Mouse (Mus musculus) WW6 (cell line): Measurements from ENCODE around the gene Washc4.
A peak's percentile ranks its signal among the peaks of the same experiment; 100 is the strongest.

Experiments used
- DNase-seq: peaks from one replicate; pipeline ENCODE4 v3.0.0-alpha.2; 2013; ENCODE audit warnings: low read depth, low spot score

Gene Washc4

DNA sequence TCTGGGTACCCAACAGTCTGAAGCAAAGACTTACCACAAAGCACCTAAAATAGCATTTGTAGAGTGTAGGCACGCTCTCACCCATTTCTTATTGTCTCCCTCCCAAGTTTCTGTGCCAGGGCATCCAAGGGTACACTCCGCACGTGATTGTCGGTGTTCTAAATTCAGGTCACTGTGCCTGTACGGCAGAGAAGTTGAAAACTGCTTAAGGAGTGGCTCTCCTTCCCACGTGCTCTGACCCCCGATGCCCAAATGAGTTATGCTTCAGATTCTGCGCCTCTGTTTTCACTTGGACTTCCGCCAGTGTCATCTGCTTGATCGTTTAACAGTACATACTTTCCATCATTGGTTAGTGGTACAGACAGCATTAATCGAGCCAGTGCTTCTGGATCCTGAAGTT lies 57.1 kb downstream of the Washc4 start:
- no peak for DNase-seq

DNA sequence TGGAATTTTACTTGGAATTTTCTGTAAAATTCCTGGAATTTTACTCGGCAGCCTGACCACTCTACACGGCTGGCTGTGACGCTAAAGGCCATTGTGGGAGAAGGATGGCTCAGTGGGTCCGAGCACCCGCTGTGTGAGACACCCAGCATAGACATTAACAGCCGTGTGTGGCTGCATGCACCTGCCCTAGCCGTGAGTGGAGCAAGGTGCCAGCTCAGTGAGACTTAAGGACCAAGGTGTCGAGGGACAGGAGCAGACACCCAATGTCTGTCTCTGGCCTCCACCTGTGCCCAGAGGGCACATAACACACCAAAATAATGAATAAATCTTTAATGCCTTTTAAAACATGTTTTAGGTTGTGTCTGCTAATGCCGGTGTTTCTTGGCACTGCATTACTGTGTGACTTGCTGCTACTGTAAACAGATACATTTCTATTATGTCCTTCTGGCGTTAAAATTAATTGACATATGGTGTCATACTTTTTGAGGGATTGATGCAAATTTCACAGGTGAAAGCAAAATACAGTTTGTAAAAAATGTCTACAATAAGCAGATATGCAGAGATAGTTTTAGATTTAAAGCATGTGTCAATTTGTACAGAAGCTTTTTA lies 60.5 kb downstream of the Washc4 start:
- DNase-seq = no peak

DNA sequence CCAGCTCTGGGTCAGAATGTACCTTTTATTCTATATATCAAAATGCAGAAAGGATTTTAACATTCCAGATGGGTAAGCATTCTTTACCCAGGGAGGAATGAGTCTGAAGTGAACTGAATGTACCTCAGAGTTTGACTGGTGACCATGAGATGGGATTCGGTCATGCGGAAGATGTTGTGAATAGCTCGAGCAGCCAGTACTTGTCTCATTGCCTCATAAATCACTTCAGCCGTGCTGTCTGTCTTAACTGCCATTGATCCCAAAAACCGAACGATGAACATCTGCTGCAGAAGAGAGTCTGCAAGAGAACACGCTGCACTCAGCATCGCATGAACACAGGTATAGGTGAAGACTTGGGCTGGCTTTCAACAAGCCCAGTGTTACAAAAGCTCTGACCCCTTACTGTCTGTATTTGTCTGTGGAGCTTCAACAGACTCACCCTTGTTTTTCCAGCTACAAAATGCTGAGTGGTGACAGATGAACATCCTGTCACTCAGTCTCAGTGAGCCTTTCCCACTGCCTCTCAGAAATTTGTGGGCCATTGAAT lies 62.2 kb downstream of the Washc4 start:
- DNase-seq = no peak

DNA sequence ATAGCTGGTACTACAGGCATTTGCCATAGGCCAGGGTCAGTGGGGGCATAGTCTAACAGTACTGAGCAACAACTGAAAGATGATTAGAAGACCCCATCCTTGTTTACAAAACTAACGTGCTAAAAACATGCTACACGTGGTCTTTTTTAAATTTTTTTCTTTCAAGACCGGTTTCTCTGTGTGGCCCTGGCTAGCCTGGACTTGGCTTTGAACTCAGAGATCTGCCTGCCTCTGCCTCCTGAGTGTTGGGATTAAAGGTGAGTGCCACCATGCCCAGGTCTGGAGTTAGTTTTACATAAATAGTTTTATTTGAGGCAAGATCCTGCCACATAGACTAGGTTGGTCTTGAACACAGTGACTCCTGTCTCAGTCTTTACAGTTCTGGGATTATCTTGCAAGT lies 63.6 kb downstream of the Washc4 start:
- no peak for DNase-seq

DNA sequence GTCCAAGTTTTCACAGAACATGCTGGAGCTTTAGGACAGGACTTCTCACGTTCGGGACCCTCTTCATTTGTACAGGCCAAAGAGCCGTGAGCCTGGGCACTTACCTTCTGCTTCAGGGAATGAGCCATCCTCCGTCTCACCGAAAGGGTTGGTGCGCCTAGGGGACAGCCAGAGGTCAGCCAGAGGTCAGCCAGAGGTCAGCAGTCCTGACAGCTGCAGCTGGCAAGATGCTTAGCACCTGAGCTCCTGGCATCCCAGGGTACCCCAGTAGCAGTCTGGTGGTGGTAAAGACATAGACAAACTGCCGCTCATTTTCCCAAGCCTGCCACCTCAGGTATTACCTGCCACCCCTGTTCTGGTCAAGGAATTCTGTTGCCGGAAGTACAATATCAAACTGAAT lies 65.0 kb downstream of the Washc4 start:
- DNase-seq = no peak

DNA sequence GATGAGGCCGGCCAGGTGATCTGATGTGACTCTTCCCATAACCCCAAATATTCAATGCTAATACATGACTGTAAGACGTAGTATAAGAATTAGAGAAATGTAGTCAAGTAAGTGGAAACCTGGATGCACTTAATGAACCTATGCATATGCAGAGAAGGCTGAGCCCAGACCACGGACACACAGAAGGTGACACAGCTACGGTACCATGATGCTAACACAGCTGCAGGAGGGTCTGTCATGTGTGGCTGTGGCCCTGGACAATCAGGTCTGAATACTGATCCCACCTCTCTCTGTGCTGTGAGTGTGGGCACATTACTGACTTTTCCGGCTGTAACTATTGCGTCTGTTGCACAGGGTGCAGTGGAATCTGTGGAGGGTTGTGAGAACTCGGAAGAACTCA lies 67.0 kb downstream of the Washc4 start:
- no peak for DNase-seq

DNA sequence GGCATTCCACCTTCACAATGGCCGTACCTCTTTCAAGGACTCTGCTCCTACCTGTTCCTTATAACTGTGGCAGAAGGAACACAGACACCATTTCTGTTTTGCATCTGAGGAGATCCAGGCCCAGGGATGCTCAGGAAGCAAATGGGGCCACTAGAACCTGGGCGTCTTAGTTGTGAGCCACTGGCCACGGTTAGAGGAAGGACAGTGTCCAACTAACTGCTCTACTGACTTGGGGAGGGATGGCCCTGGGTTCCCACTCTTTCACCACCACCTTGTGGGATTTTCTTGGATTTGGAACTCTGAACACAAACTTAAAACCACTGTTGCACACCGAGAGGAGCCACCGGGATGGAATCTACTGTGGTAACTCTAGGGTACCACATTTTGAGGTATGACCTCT lies 68.3 kb downstream of the Washc4 start:
- DNase-seq = no peak

DNA sequence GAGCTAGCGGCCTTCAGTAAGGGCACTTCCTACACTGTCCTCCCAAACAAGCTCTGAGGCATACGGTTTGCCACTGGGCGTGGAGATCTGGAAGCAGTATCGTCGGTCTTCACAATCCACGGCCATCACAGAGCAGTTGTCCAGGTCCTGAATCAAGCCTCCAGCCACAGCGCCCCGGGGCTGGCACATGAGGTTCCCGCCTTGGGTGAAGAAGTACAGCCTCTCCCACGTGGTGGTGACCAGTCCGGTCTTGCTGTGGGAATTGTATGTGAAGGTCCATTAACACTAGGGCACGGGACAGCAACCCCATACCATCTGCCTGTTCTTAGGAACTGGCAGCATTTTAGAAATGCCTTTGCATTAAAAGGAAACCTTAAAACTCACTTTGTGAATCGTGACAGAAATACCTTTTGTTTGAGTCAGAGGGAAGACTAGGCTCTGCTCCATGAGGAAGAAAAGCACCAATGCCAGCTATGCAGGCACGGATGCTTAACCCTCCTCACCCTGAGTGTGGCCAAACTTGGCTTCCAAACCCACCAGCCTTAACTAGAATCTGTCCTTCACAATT lies 69.2 kb downstream of the Washc4 start:
- no peak for DNase-seq

DNA sequence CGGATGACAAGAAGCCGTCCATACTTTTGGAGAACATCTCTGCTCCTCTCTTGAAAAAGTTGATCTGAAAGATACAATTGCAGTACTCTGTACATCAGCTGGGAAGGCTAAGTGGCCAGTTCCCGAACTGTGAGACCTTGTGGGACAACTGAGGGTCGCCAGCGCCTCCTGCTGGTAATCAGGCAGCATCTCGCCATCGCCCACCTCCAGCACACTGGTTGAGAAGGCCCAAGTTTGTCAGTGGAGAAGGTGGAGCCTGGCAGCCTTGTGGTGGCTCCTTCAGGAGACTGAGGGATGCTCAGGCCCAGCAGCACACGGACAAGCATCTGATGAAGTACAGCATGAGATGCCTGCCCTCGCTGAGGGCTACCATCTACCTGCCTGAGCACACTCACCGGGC lies 73.8 kb downstream of the Washc4 start:
- DNase-seq = peak; percentile 36

DNA sequence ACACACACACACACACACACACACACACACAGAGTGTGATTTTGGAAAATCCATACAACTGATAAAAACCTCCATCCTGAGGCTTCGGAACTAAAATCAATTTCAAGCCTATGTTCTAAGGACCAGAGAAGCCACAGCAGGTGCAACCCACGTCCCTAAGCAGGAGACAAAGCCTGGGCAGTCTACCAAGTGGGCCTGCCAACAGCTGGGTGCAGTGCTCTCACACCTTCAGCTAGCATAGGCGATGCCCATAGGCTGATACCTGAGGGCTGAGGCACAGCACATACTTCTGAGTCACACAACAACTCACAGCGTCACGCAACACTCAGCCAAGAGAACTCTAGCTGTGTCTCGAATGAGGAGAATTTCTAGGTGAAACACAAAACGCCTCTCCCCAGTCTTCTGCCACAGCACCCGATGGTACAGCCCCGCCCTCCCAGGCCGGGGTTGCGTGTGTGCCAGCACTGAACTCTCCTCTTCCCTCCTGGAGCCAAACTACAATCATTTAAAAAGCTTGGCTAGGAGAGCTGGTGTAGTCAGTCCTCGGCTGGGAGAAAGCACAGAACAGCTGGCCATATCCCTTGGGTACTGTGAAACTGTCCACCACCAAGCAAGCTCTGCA lies 75.4 kb downstream of the Washc4 start:
- no peak for DNase-seq

DNA sequence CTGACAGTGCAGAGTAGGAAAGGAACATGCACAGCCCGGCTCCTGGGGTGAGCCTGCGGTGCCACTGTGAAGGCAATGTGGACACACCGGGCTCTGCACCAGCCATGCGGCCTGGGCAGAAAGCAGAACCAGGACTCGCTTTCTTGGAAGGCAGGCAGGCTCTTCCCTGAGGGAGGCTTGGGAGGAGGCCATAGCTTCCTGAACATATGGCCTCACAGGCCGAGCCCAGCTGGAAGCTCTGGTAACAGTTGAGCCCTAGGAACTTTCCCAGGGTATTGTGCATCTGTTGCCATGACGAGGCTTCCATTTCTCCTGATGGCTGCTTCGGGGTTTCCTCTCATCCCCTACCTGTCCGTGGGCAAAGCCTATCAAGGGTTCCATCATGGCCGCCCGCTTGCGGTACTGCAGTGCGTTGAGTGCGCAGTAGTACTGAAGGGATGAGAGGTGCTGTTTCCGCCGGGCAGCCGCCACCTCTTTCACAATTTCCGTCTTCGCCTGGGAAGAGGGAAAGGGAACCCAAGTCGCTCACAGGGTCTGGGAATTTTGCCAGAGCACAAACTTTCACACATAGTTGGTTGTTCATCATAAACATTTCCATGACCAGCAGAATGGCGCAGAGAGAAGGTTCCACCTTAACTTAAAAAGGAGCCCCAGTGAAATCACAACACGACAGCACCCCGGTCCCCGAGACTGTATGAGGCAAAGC lies 77.0 kb downstream of the Washc4 start:
- DNase-seq = no peak

DNA sequence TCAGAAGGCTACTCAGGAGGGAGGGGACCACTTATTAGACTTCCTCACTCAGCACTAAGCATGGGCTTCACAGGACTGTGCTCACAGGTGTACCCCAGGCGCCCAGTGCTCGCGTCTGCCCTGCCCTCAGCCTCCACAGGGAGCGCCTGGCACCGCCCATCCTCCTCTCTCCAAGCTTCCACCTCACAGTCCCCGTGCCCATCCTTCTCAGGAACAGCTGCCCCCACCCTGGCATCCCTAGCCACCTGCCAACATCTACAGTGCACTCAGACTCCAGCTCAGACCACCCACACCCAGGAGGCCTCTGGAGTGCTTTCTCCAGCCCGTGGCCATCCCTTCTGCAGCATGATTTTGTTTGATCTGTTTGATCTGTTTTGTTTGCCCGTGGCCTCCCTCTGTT lies 80.5 kb downstream of the Washc4 start:
- no peak for DNase-seq

DNA sequence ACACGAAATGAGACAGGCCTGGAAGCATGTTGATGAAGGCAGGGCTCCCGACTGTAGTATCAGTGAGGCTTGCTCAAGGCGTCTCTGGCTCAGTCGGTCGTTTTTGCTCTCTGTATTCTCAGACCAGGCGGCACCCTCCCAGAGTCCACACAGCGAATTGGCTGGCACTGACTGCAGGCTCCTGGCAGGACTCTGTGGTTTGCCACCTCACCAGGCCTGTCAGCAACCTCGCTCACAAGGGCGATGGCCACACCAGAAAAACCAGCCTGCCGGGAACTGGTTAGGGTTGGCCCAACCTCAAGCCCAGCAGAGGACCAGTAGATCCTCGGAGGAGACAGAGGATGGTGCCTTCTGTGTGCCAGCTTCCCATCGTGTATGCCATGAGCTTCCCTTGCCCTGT lies 81.3 kb downstream of the Washc4 start:
- no peak for DNase-seq

DNA sequence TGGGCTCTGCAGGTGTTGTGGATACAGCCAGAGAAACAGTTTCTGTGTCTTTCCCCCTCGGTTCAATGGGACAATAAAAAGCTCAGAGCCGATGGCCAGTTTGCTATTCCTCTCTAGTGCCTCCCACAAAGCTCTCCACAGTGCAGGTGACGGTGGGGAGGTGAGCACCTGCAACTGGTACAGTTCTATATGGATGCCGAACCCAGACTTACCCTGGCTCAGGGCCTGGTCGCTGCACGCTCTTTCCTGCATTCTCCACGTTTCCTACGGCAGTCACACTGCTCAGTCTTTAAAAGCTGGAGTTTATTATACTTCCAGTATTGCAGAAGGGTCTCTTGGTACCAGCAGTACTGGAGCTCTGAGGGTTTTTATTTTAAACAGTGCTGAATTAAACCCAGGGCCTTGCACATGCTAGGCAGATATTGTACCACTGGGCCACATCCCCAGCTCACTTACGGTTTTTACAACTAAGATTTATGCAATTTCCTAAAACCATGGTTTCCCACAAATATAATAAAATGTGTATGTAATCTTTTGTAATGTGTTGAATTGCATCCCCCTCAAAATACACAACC lies 83.6 kb downstream of the Washc4 start:
- DNase-seq = no peak

DNA sequence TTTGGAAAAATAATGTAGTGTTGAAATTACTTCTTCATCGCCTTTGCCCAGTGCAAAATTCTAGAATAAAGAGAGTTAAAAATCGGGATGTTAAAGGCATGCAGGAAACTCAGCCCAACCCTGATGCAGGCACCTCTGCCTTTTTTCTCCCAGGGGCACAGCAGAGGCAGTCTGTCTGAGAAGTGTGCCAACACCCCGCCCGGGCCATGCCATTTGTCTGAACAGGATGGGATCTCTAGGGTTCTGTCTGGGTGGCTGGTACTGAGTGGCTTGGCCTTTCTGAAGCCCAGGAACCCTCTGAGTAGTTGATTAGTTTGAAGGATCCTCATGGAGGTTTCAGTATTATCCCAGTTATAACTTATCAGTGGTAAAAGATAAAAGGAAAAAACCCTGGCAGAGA lies 84.7 kb downstream of the Washc4 start:
- no peak for DNase-seq

DNA sequence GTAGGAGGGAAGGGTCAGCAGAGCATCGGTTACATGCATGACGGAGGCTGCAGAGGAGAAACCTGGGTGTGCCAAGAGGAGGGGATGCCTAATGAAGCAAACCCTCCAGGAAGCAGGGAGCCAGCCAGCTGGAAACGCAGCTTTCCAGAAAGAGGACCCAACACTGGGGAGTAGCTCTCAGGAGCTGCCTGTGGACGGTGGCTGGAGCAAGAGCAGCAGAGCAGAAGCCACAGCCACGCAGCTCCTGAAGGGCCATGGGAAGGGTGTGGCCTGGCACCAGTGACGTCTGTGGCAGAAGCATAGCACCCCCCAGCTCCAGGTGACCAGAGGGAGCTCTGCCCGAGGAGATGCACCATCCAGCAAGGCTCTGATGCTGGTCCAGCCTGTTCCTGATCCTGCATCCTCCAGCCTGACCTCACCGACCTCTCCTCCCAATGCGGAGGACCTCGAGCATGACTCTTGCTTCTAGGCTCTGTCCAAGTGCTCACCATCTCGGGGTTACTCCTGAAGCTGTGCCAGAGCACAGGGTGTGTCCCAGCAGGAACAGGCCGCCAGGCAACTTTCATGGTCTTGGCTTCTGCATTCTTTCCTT lies 85.7 kb downstream of the Washc4 start:
- no peak for DNase-seq

DNA sequence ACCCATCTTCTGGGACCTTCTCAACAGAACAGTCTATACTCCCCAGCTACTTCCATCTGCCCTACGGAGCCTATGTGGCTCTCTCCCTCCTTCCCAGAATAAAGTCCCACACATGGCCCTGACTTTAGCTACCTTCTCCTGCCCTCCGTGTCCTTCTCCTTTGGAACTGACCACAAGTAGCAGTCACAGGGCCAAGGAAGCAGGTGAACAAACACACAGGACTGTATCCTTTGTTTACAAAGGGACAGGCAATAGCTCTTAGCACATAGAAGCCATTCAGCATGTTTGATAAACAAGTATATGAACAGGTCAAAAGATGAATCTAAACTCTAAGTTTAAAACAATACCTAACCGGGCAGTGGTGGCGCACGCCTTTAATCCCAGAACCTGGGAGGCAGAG lies 86.3 kb downstream of the Washc4 start:
- no peak for DNase-seq

DNA sequence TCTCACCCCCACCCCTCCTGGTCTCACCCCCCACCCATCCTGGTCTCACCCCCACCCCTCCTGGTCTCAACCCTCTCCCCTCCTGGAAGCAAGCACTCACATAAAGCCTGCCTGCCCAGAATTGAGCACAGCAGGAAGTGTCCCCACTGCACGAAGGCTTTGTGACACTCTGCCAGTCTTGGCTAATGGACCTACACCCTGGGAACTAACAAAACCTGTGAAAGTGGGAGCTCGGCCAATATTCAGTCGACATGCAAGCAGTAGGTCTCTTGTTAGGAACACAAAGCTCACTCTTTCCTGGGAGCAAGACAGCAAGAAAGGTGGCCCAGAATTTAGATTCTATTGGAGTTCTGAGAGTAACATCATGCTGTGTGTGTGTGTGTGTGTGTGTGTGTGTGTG lies 87.3 kb downstream of the Washc4 start:
- no peak for DNase-seq

DNA sequence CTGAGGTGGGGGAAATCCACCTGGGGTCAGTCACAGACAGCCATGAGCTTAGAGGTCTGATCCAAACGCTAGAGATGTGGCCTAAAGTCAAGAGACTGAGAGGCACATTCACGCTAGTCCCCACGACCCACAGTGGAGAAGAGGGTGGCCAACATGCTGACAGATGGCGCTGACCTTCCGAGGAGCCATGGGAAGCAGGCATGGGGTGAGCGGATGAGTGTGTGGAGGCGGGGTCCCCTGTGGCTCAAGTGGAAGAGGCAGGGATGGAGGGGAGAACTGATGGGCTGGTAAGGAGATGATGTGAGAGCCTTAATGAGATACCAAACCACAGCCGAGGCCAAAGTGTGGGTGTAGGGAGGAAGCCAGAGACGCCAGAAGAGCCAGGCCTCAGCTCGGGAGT lies 88.2 kb downstream of the Washc4 start:
- DNase-seq = no peak

DNA sequence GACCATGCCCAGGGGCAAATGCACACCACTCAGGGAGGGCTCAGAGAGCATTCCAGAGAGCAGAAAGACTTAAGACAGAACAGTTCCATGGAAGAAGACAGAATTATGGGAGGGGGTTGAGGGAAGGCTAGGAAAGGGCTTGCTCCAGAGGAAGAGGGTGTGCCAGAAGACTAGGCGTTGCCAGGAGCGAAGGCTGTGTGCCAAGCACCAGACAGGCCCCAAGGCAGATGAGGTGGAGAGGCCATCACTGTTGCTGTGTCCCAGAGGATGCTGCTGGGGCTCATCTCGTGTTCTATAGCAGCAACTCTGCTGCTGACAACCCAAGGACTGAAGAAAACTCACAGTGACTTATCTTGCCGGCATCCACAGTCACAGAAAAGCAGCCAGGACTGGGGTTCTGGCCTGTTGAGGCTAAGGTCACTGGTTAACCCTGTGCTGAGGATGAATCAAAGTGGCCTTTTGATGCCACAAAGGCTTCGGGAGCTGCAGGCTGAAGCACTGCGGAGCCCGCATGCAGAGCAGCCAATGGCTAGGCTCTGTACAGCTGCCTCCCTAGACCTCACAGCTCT lies 89.3 kb downstream of the Washc4 start:
- no peak for DNase-seq

DNA sequence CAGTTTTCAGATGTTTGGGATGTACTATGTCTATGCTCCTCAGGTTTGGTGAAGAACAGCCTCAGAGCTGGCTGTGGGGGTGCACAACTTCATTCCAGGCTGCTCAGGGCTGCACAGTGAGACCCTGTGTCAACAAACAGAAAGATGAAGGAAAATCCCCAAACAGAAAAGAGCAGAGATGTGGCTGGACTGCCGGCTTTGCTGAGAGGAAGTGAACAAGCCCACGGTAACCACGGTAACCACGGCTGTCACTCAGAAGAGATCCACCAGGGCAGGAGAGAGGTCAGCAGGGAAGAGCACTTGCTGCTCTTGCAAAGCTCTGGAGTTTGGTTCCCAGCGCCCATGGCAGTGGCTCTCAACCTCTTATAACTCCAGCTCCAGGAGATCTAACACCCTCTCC lies 90.9 kb downstream of the Washc4 start:
- DNase-seq = no peak

DNA sequence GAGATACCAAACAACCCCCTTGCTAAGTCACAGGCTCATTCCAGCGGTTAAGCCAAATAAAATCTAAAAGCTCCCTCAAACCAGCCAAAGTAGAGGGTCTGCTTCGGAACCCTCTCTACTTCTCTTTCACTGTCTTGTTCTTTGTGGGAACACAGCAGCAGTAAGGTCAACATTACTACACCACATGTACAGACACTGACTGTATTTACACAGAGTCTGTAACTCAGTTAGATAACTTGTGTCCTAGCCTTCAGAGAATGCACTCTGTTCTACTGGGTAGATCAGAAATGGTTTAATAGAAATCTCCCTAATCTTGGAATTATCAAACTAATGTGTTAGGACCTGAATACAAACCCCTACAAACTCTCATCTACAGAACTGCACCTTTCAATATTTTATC lies 92.6 kb downstream of the Washc4 start:
- no peak for DNase-seq
